Mouse (Mus musculus) heart, embryonic 13.5 days (tissue): Measurements from ENCODE around the gene Sox10. TPM values are rescaled to one million over a fixed set of nuclear protein-coding genes. Genes with fewer than 3 reads are reported as not detected.

Experiments used
- ATAC-seq: fragments of 200-750 bp; cut with Nextera tagmentation; 2 replicates; pipeline ENCODE4 v1.8.0; 2017; ENCODE audit warnings: moderate TSS enrichment; ENCODE audit not compliant: insufficient number of reproducible peaks, low FRiP score, low TSS enrichment; ENCODE audit errors: extremely low read depth
- H3K27ac ChIP-seq: fragments of 300-500 bp; sonication (generic); replicated peaks from 2 replicates; pipeline ENCODE4 v1.5.1; 2015; ENCODE audit warnings: moderate library complexity, mild to moderate bottlenecking, inconsistent platforms
- H3K27me3 ChIP-seq: fragments of 300-500 bp; sonication (generic); replicated peaks from 2 replicates; pipeline ENCODE4 v1.6.1; 2015; ENCODE audit warnings: mild to moderate bottlenecking, inconsistent platforms
- H3K36me3 ChIP-seq: fragments of 300-500 bp; sonication (generic); 2 replicates; pipeline ENCODE4 v1.6.1; 2015; ENCODE audit warnings: mild to moderate bottlenecking, inconsistent platforms
- H3K4me1 ChIP-seq: fragments of 300-500 bp; sonication (generic); 2 replicates; pipeline ENCODE4 v1.6.1; 2015; ENCODE audit warnings: inconsistent platforms
- H3K4me2 ChIP-seq: fragments of 300-500 bp; sonication (generic); 2 replicates; pipeline ENCODE4 v1.6.1; 2015; ENCODE audit warnings: inconsistent platforms, mild to moderate bottlenecking, moderate library complexity
- H3K4me3 ChIP-seq: fragments of 300-500 bp; sonication (generic); 2 replicates; pipeline ENCODE4 v1.5.1; 2015; ENCODE audit warnings: moderate library complexity, mild to moderate bottlenecking, inconsistent platforms
- H3K9ac ChIP-seq: fragments of 300-500 bp; sonication (generic); 2 replicates; pipeline ENCODE4 v1.6.1; 2015; ENCODE audit warnings: inconsistent platforms, mild to moderate bottlenecking, moderate library complexity
- H3K9me3 ChIP-seq: fragments of 300-500 bp; sonication (generic); 2 replicates; pipeline ENCODE4 v1.6.1; 2016; ENCODE audit warnings: inconsistent platforms
- WGBS: fragments of 180-500 bp; shearing (Covaris S2); methylation state at CpG from one replicate; pipeline ENCODE4 v1.1.7; 2015; ENCODE audit warnings: mixed read lengths; 5-methylcytosine and 5-hydroxymethylcytosine counted together
- polyA plus RNA-seq: library from polyadenylated mRNA; unstranded; fragments of >200 nt; fragmentation: Nextera tagmentation; extraction: Ambion mirVana; gene quantifications from 2 replicates; pipeline ENCODE4 v1.2.1, GENCODE M21; 2015

Gene Sox10
- polyA plus RNA-seq, 1 experiment from 2014 or later: 0.44 TPM

DNA sequence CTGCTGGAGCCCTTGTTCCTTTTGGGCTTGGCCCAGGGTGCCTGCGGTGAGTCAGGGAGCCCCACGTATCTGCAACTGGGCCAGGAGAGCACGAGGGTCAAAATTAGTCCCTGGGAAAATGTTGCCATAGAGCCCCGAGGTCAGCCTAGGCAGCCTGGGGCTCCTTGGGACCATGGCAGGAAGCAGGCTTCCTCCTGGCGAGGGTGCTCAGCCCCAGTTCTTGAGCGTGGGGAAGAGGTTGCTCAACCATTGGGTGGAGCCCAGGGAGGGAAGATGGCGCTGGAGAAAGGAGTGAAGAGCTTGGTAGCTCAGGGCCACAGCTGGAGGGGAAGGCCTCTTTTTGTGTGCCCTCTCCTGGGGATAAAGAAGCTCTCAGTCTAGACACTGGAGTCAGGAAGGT is 2.7 kb downstream of the Sox10 start:
- no peaks in the 10 kb centered on the region for H3K36me3 ChIP-seq
- H3K9ac ChIP-seq: no peak overlapping the region
- peaks cover 94% of the 10 kb centered on the region for H3K27me3 ChIP-seq
- ATAC-seq: no peak
- no peak overlapping the region for H3K4me3 ChIP-seq
- H3K27ac ChIP-seq: no peak overlapping the region
- 71% methylated on average over 7 of the region's 7 CpGs for WGBS
- no peak overlapping the region for H3K4me2 ChIP-seq
- H3K9me3 ChIP-seq: no peaks in the 10 kb centered on the region
- peaks cover 13% of the 10 kb centered on the region for H3K4me1 ChIP-seq

DNA sequence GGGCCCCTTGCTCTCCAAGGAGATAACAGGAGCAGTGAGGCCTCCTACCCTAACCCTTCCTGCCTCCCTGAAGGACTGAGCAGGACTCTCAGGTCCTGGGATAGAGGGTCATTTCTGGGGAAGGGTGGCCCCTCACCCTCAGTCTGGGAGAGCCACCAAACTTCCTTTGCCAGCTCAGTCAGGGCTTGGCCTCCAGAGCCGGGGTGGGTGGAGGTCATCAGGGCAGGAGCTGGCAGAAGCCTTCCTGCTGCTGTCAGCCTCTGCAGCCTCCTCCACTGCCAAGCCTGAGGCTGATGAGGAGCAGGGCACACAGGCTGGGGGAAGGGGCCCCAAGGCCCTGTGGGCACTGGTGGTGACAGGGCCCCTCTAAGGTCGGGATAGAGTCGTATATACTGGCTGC is 9.5 kb downstream of the Sox10 start:
- no peak overlapping the region for H3K4me3 ChIP-seq
- peaks cover 13% of the 10 kb centered on the region for H3K4me1 ChIP-seq
- WGBS: 21% methylated on average over 3 of the region's 3 CpGs
- no peak overlapping the region for H3K27ac ChIP-seq
- H3K27me3 ChIP-seq: peaks cover 41% of the 10 kb centered on the region
- peak overlapping the region; percentile 0 for H3K9ac ChIP-seq
- H3K4me2 ChIP-seq: no peak overlapping the region
- H3K36me3 ChIP-seq: peaks cover 25% of the 10 kb centered on the region
- no peaks in the 10 kb centered on the region for H3K9me3 ChIP-seq
- no peak for ATAC-seq

DNA sequence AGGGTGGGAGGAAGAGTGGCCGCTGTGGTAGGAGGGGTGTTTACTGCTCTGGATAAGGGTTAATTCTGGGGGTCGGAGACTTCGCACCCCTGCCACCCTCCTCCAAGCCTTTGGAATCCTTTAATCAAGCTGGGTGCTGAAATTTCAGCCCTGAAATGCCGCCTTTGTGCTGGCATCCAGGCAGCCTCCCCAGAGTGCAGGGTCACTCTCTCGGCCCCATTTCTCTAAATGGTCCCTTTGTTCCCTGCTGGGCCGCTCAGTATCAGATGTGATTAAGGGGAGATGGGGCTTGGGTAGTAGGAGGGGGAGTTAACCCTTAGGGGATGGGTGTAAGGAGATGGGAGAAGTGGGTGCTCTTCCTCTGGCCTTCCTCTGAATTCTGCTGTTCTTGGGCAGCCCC is 12.3 kb downstream of the Sox10 start:
- WGBS: 57% methylated on average over 6 of the region's 6 CpGs
- no peak overlapping the region for H3K4me3 ChIP-seq
- H3K4me2 ChIP-seq: no peak overlapping the region
- H3K9me3 ChIP-seq: no peaks in the 10 kb centered on the region
- peaks cover 15% of the 10 kb centered on the region for H3K4me1 ChIP-seq
- no peak overlapping the region for H3K27ac ChIP-seq
- peaks cover 12% of the 10 kb centered on the region; the same call in 1 of the 2 replicates for H3K27me3 ChIP-seq
- ATAC-seq: no peak
- H3K9ac ChIP-seq: no peak overlapping the region
- H3K36me3 ChIP-seq: peaks cover 50% of the 10 kb centered on the region

DNA sequence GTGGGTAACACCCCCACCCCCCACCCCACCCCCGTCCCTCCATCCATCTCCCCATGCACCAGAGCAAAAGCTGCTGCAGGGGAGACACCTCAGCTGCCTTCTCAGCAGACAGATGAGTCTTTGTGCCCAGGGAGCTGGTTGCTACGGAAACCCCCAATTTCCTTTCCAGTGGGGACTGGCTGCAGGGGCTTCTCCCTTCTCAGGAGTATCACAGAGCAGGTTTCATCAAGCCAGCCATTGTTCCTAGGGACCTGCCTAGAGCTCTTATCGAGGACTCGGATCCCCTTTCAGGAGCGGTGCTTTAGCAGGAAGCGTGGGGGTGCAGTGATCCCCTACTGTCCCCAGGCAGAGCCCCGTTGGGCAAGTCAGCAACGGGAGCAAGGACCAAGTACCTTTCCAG is 13.2 kb downstream of the Sox10 start:
- WGBS: 71% methylated on average over 8 of the region's 8 CpGs

DNA sequence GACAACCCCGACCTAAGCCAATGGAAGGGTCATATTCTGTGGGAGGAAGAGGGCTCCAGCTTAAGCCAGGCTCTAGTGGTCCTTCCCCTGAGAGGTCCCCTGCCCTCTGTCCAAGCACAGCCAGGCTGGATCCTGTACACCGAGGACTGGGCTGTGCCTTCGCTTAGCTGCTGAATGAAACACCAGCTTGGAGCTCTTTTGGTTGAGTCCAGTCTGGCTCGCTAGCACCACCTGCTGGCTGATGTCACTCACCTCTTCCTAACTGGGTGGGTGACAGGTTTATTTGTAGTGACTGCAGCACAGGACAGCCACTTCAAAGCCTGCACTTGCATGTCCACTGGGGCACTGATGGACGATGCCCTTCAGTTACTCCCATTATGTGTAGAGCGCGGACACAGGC is 16.5 kb downstream of the Sox10 start:
- no peaks in the 10 kb centered on the region for H3K9me3 ChIP-seq

More for the DNA sequence above, 13.2 kb downstream of the Sox10 start:
- no peak for ATAC-seq
- Histone ChIP-seq H3K4me1 (peaks cover 15% of the 10 kb centered on the region), H3K27ac (no peak overlapping the region), H3K9me3 (no peaks in the 10 kb centered on the region), H3K36me3 (peaks cover 58% of the 10 kb centered on the region), H3K4me3 (no peak overlapping the region), H3K4me2 (no peak overlapping the region), H3K27me3 (peaks cover 5% of the 10 kb centered on the region; the same call in 1 of the 2 replicates), H3K9ac (no peak overlapping the region)

DNA sequence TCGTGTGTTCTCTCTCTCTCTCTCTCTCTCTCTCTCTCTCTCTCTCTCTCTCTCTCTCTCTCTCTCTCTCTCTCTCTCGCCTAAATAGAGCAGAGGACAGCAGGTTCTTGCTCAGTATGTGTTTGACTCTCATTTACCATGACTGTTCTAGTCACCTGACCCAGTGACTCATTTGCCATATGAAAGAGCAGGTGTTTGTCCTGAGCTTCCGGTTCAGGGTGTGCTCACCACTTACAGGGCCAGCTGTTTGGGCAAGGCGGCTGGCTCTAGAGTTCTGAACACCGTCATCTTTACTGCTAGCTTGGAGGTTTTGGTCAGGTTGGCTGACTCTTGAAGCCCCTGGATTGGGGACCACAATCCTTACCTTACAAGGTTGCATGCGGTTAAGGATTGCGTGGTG is 19.5 kb downstream of the Sox10 start:
- H3K27ac ChIP-seq: no peak overlapping the region
- no peak overlapping the region for H3K4me3 ChIP-seq
- ATAC-seq: no peak
- 92% methylated on average over 7 of the region's 7 CpGs for WGBS
- H3K36me3 ChIP-seq: peaks cover 62% of the 10 kb centered on the region
- H3K9me3 ChIP-seq: no peaks in the 10 kb centered on the region
- no peaks in the 10 kb centered on the region for H3K27me3 ChIP-seq
- no peak overlapping the region for H3K4me2 ChIP-seq
- no peak overlapping the region for H3K9ac ChIP-seq
- H3K4me1 ChIP-seq: peaks cover 26% of the 10 kb centered on the region

More for the DNA sequence above, 16.5 kb downstream of the Sox10 start:
- Histone ChIP-seq H3K4me3 (no peak overlapping the region), H3K36me3 (peaks cover 88% of the 10 kb centered on the region), H3K9ac (no peak overlapping the region), H3K27me3 (no peaks in the 10 kb centered on the region), H3K4me1 (peaks cover 8% of the 10 kb centered on the region; the same call in 1 of the 2 replicates), H3K4me2 (no peak overlapping the region), H3K27ac (no peak overlapping the region)
- WGBS: 46% methylated on average over 7 of the region's 7 CpGs
- ATAC-seq: no peak

- no peak overlapping the region for H3K4me2 ChIP-seq
- H3K9me3 ChIP-seq: no peaks in the 10 kb centered on the region
- H3K27me3 ChIP-seq: no peaks in the 10 kb centered on the region
- no peak overlapping the region for H3K4me3 ChIP-seq
- WGBS: 76% methylated on average over 8 of the region's 8 CpGs
- H3K36me3 ChIP-seq: peaks cover 51% of the 10 kb centered on the region
- ATAC-seq: no peak
- H3K9ac ChIP-seq: peak overlapping the region; percentile 12; the same call in 1 of the 2 replicates
- no peak overlapping the region for H3K27ac ChIP-seq
- H3K4me1 ChIP-seq: peaks cover 30% of the 10 kb centered on the region
These were observed 21.0 kb downstream of the Sox10 start for GRCm38 (mm10) chr15:79144021-79144420.

DNA sequence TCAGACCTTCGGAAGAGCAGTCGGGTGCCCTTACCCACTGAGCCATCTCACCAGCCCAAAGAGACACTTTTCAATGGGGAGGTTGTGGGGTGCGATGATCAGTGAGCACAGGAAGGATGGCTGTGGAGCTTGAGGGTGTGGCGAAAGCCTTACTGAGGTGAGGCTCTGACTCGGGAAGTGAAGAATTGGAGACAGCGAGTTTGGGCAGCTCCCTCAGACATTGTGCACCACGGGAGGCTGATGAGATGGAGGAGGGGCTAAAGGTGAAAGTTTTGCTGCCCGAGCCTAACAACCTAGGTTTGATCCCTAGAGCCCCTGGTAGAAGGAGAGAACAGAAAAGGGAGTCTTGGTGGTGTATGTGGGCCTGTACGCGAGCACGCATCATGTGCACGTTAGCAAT is 21.7 kb downstream of the Sox10 start:
- H3K4me1 ChIP-seq: peaks cover 28% of the 10 kb centered on the region
- no peak overlapping the region for H3K27ac ChIP-seq
- ATAC-seq: no peak
- H3K4me3 ChIP-seq: no peak overlapping the region
- peaks cover 44% of the 10 kb centered on the region for H3K36me3 ChIP-seq
- H3K27me3 ChIP-seq: no peaks in the 10 kb centered on the region
- 84% methylated on average over 12 of the region's 12 CpGs for WGBS
- no peaks in the 10 kb centered on the region for H3K9me3 ChIP-seq
- H3K9ac ChIP-seq: peak overlapping the region; percentile 12; the same call in 1 of the 2 replicates
- H3K4me2 ChIP-seq: no peak overlapping the region

DNA sequence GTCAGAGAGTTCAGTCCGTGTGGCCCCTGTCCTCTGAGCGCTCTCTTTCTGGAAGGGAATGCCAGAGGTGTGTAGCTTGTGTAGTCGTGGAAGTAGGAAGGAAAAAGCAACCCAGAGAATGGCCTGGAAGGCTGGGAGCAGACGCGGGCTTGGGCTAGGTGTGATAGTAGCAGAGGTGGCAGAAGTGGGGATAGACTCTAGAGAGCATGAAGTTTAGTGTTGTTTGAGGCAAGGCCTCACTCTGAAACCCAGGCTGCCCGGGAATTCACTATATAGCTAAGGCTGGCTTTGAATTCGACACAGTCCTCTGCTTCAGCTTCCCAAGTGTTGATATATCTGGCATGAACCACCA is 23.5 kb downstream of the Sox10 start:
- Histone ChIP-seq H3K9ac (peak overlapping the region; percentile 91), H3K27ac (peak overlapping the region; percentile 51; the same call in 1 of the 2 replicates), H3K36me3 (peaks cover 26% of the 10 kb centered on the region), H3K4me2 (peak overlapping the region; percentile 94), H3K4me1 (peaks cover 28% of the 10 kb centered on the region), H3K9me3 (no peaks in the 10 kb centered on the region), H3K4me3 (peak overlapping the region; percentile 83), H3K27me3 (no peaks in the 10 kb centered on the region)
- no peak for ATAC-seq
- WGBS: under 1% methylated on average over 7 of the region's 7 CpGs

DNA sequence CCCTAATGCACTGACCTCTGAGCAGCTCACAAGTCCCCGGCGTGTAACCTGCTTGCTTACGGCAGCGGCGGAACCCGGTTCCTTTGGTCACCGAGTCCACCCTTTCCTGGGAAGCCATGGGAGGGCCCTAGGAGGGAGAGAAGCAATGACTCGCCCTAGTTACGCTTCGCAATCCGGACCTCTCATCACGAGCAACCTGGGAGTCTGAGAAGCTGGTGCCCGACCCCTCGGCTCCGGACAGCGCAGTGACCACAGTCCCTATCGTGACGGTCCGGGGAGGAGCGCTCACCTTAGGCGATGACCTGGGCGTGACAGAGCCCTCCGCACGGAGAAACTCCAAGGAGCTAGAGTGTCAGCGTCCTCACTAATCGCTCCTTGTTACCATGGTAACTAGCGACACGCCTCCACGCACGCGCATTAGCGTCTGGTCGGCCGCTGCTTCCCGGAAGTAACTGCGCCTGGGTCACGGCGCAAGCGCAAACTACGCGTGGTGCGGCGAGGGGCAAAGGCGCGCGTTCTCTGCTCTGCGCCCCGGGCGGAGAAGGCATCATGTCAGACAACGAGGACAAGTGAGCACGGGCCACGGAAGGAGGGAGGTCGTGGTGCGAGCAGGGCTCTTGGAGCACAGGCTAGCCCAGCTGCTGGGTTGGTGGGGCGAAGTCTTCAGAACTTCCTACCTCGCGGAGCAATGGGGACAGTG is 24.0 kb downstream of the Sox10 start, which contains the start of the genes Polr2f and 1700088E04Rik:
TSS of gene Polr2f (plus strand) at position 144 of the 700 bp plus-strand sequence.
TSS of gene 1700088E04Rik (minus strand) at position 388 of the 700 bp plus-strand sequence.
- peak; percentile 85 for ATAC-seq

DNA sequence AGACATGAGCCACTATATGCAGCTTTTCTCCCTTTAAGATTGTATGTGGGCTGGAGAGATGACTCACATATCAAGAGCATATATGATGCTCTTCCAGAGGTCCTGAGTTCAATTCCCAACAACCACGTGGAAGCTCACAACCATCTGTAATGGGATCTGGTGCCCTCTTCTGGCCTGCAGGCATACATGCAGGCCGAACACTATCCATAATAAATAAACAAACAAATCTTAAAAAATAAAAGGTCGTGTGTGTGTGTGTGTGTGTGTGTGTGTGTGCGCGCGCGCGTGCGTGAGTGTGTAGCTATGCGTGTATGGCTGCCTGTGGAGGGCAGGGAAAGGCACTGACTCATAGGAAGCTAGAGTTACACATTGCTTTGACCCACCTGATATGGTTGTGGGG is 25.4 kb downstream of the Sox10 start:
- no peak overlapping the region for H3K4me3 ChIP-seq
- H3K36me3 ChIP-seq: peaks cover 12% of the 10 kb centered on the region
- ATAC-seq: no peak
- no peak overlapping the region for H3K4me2 ChIP-seq
- 56% methylated on average over 10 of the region's 10 CpGs for WGBS
- H3K9me3 ChIP-seq: no peaks in the 10 kb centered on the region
- peaks cover 28% of the 10 kb centered on the region for H3K4me1 ChIP-seq
- no peak overlapping the region for H3K27ac ChIP-seq
- H3K27me3 ChIP-seq: no peaks in the 10 kb centered on the region
- no peak overlapping the region for H3K9ac ChIP-seq

More for the DNA sequence above, 24.0 kb downstream of the Sox10 start, which contains the start of the genes Polr2f and 1700088E04Rik:
- Histone ChIP-seq H3K4me2 (peak within 1 kb of the TSS; percentile 94), H3K27me3 (no peaks in the 10 kb centered on the region), H3K4me3 (peak within 1 kb of the TSS; percentile 83), H3K27ac (peak within 1 kb of the TSS; percentile 51; the same call in 1 of the 2 replicates), H3K9me3 (no peaks in the 10 kb centered on the region), H3K36me3 (peaks cover 21% of the 10 kb centered on the region), H3K4me1 (peaks cover 28% of the 10 kb centered on the region), H3K9ac (peak within 1 kb of the TSS; percentile 91)
- under 1% methylated on average over 57 of the region's 57 CpGs for WGBS
